Comparison of ENCODE assay signal across 8 mouse cellular contexts in genomic region chr17:26596168-26596658, GRCm38 (mm10). TPM values are rescaled to one million over a fixed set of nuclear protein-coding genes. Genes with fewer than 3 reads are reported as not detected.
DNase-seq lines count a peak whose midpoint lies in the region; ATAC-seq and TF ChIP-seq lines count a peak whose summit lies in the region.

No protein-coding gene starts in this region.

- no peak overlapping the region for H3K4me3 ChIP-seq in forebrain, postnatal 0 days (ENCODE audit: low read depth, low read length)
- peak overlapping the region; percentile 16; the same call in 1 of the 2 replicates for H3K4me3 ChIP-seq in left cerebral cortex, adult 2 months
- H3K4me3 ChIP-seq in neural tube, embryonic 13.5 days = no peak overlapping the region

- no peaks in the 10 kb centered on the region for H3K9me3 ChIP-seq in forebrain, postnatal 0 days (ENCODE audit: low read length)
- no peaks in the 10 kb centered on the region for H3K9me3 ChIP-seq in neural tube, embryonic 13.5 days

- no peak overlapping the region for H3K4me2 ChIP-seq in forebrain, postnatal 0 days (ENCODE audit: low read depth)
- no peak overlapping the region for H3K4me2 ChIP-seq in neural tube, embryonic 13.5 days

- peak; percentile 29 for ATAC-seq in forebrain, postnatal 0 days
- no peak for ATAC-seq in neural tube, embryonic 13.5 days (ENCODE audit: low read depth)
- ATAC-seq in megakaryocyte progenitor cell, adult 5-6 weeks (replicated peaks; ENCODE audit: poor library complexity) = no peak
- no peak for ATAC-seq in erythroblast, adult 5-6 weeks (replicated peaks; ENCODE audit: low FRiP score, poor library complexity, severe bottlenecking)

- no peak for TF ChIP-seq CTCF in forebrain, postnatal 0 days (IDR thresholded peaks at IDR 0.05; ENCODE audit: low read depth)
- no peak for TF ChIP-seq CTCF in left cerebral cortex, adult 2 months (IDR thresholded peaks at IDR 0.05)

- no peak overlapping the region for H3K9ac ChIP-seq in forebrain, postnatal 0 days
- 0 out of 2 replicates have a peak overlapping the region, but pooled peaks have one; percentile 22 for H3K9ac ChIP-seq in neural tube, embryonic 13.5 days

- no peaks in the 10 kb centered on the region for H3K27me3 ChIP-seq in forebrain, postnatal 0 days (ENCODE audit: insufficient read depth, low read length)
- no peaks in the 10 kb centered on the region for H3K27me3 ChIP-seq in neural tube, embryonic 13.5 days

- DNase-seq in ES-CJ7 (ENCODE audit: low read depth, low spot score) (peak; percentile 61), ZHBTc4 (ENCODE audit: low read depth, low spot score) (peak; percentile 39)
- DNase-seq in forebrain, postnatal 0 days = peak; percentile 70
- peak; percentile 75 for DNase-seq in heart, postnatal 25 days (ENCODE audit: low spot score)
- peak; percentile 62 to 71 for DNase-seq in left cerebral cortex, adult 2 months (ENCODE audit: extremely low spot score in 1 of 2, low spot score in 2 of 2)

- H3K4me1 ChIP-seq in forebrain, postnatal 0 days (ENCODE audit: insufficient read depth) = peaks cover 11% of the 10 kb centered on the region; the same call in 1 of the 2 replicates
- peaks cover 44% of the 10 kb centered on the region for H3K4me1 ChIP-seq in neural tube, embryonic 13.5 days (replicated peaks)

- H3K36me3 ChIP-seq in forebrain, postnatal 0 days (ENCODE audit: insufficient read depth) = peaks cover 6% of the 10 kb centered on the region; the same call in 1 of the 2 replicates
- peaks cover 12% of the 10 kb centered on the region; the same call in 1 of the 2 replicates for H3K36me3 ChIP-seq in neural tube, embryonic 13.5 days

- 31% methylated on average over 7 of the region's 7 CpGs for WGBS in forebrain, postnatal 0 days
- 60% methylated on average over 7 of the region's 7 CpGs for WGBS in neural tube, embryonic 13.5 days

- H3K27ac ChIP-seq in forebrain, postnatal 0 days (ENCODE audit: low read depth, low read length) = peak overlapping the region; percentile 50
- peak overlapping the region; percentile 87 for H3K27ac ChIP-seq in left cerebral cortex, adult 2 months
- peak overlapping the region; percentile 70 for H3K27ac ChIP-seq in neural tube, embryonic 13.5 days (replicated peaks)

- intact Hi-C loops in heart, postnatal 25 days (cut with DNase I) = loop anchor here (2.0 kb wide), 2 partner anchors 87 to 129 kb away; no protein-coding TSS in a partner anchor
- intact Hi-C loops in left cerebral cortex, adult 2 months (cut with DNase I) = no loop called here

RNA-seq across cellular contexts. Expression of gene Dusp1, which starts 34.3 kb away (rescaled TPM):
- 32.7 and 41.0 TPM in 2 replicates for total RNA-seq in forebrain, postnatal 0 days (2014; rRNA removed)
- polyA plus RNA-seq in forebrain, postnatal 0 days (2015; fragmentation: Nextera tagmentation; extraction: Ambion mirVana) = 36.0 and 38.5 TPM in 2 replicates
- 10 to 100 TPM; 44.8 to 66.4 TPM for total RNA-seq in heart, postnatal 25 days (2021)
- 10 to 100 TPM; 58.0 to 65.6 TPM for total RNA-seq in left cerebral cortex, adult 2 months (2021)
- polyA plus RNA-seq in neural tube, embryonic 13.5 days (2015; fragmentation: Nextera tagmentation; extraction: Ambion mirVana) = 32.5 and 36.8 TPM in 2 replicates
- 89.7 and 162 TPM in 2 replicates for total RNA-seq in megakaryocyte progenitor cell, adult 5-6 weeks (2015)
- total RNA-seq in megakaryocyte progenitor cell, adult 5-6 weeks (2017) = 16.1 and 29.6 TPM in 2 replicates
- 54.8 and 66.0 TPM in 2 replicates for total RNA-seq in erythroblast, adult 5-6 weeks (2015; ENCODE audit: low replicate concordance)
- total RNA-seq in erythroblast, adult 5-6 weeks (2017; ENCODE audit: low replicate concordance) = 9.5 and 13.1 TPM in 2 replicates

RNA-seq across cellular contexts. Expression of gene Ergic1, which starts 34.9 kb away (rescaled TPM):
- 137 and 186 TPM in 2 replicates for total RNA-seq in forebrain, postnatal 0 days (2014; rRNA removed)
- 103 and 106 TPM in 2 replicates for polyA plus RNA-seq in forebrain, postnatal 0 days (2015; fragmentation: Nextera tagmentation; extraction: Ambion mirVana)
- 10 to 100 TPM; 54.2 to 58.4 TPM for total RNA-seq in heart, postnatal 25 days (2021)
- 100 to 1,000 TPM; 144 to 149 TPM for total RNA-seq in left cerebral cortex, adult 2 months (2021)
- polyA plus RNA-seq in neural tube, embryonic 13.5 days (2015; fragmentation: Nextera tagmentation; extraction: Ambion mirVana) = 91.0 and 92.7 TPM in 2 replicates
- 99.7 and 123 TPM in 2 replicates for total RNA-seq in megakaryocyte progenitor cell, adult 5-6 weeks (2015)
- 42.2 and 48.3 TPM in 2 replicates for total RNA-seq in megakaryocyte progenitor cell, adult 5-6 weeks (2017)
- 23.4 and 26.1 TPM in 2 replicates for total RNA-seq in erythroblast, adult 5-6 weeks (2015; ENCODE audit: low replicate concordance)
- 2.1 and 10.3 TPM in 2 replicates for total RNA-seq in erythroblast, adult 5-6 weeks (2017; ENCODE audit: low replicate concordance)
